9 mouse cellular contexts compared by ENCODE assay signal in genomic region chr1:82358871-82359647, GRCm38 (mm10). TPM values are rescaled to one million over a fixed set of nuclear protein-coding genes. Genes with fewer than 3 reads are reported as not detected.
DNase-seq lines count a peak whose midpoint lies in the region; ATAC-seq and TF ChIP-seq lines count a peak whose summit lies in the region.
"Had no signal": no experiment of that assay in that cellular context is flagged by ENCODE, and none has a peak within 500 bp of the region (broad histone marks: within the 10 kb centered on the region; RNA-seq: fewer than 3 reads in every experiment).

No protein-coding gene starts in this region.

- H3K36me3 ChIP-seq in hindbrain, embryonic 11.5 days (ENCODE audit: control insufficient read depth, insufficient read depth, low read length), result no peaks in the 10 kb centered on the region

- TF ChIP-seq CTCF in lung, adult 2 months (IDR thresholded peaks at IDR 0.05; ENCODE audit: insufficient read depth, low read length), result no peak

- ATAC-seq in hindbrain, embryonic 11.5 days (ENCODE audit: low FRiP score), result peak; percentile 38; the same call in 1 of the 2 replicates
- ATAC-seq in monocyte, adult 5-6 weeks (replicated peaks; ENCODE audit: insufficient number of reproducible peaks, low FRiP score, low TSS enrichment, poor library complexity, severe bottlenecking), result no peak

- H3K27ac ChIP-seq in hindbrain, embryonic 11.5 days (ENCODE audit: low read depth, low read length), result no peak overlapping the region
- H3K27ac ChIP-seq: macrophage had no signal

- H3K4me3 ChIP-seq in lung, adult 2 months (replicated peaks; ENCODE audit: extremely low read depth, low read depth, low read length), result peak overlapping the region; percentile 19
- no peak overlapping the region for H3K4me3 ChIP-seq in hindbrain, embryonic 11.5 days (ENCODE audit: low read depth, low read length)

- 46% methylated on average over 20 of the region's 20 CpGs for WGBS in lung, adult 2 months
- WGBS in hindbrain, embryonic 11.5 days, result 73% methylated on average over 20 of the region's 20 CpGs

- DNase-seq in lung, adult 2 months, result no peak
- DNase-seq in lung, postnatal 36 days, result no peak
- DNase-seq in fibroblast of lung, adult 2 months (ENCODE audit: low read depth), result peak; percentile 58
- no peak for DNase-seq in hindbrain, embryonic 11.5 days (ENCODE audit: low spot score)
- peak; percentile 5 to 26 for DNase-seq in left cerebral cortex, postnatal 25 days (ENCODE audit: low spot score in 2 of 2)
- peak; percentile 3 for DNase-seq in right cerebral cortex, postnatal 4 days
- DNase-seq in urinary bladder, postnatal 36 days (ENCODE audit: low spot score in 2 of 2), result no peak

- H3K9me3 ChIP-seq in hindbrain, embryonic 11.5 days (ENCODE audit: control insufficient read depth, low read length), result no peaks in the 10 kb centered on the region

- H3K9ac ChIP-seq in hindbrain, embryonic 11.5 days (ENCODE audit: low read depth, low read length), result no peak overlapping the region

- no peak overlapping the region for H3K4me2 ChIP-seq in hindbrain, embryonic 11.5 days (replicated peaks; ENCODE audit: low read depth, low read length)

- intact Hi-C loops in left cerebral cortex, postnatal 25 days (cut with DNase I), result no loop called here

- no peaks in the 10 kb centered on the region for H3K27me3 ChIP-seq in hindbrain, embryonic 11.5 days (ENCODE audit: control insufficient read depth, insufficient read depth, low read length)

- no peaks in the 10 kb centered on the region; the same call in 1 of the 2 replicates for H3K4me1 ChIP-seq in lung, adult 2 months (ENCODE audit: control insufficient read depth, insufficient read depth, low read length)
- peaks cover 2% of the 10 kb centered on the region; the same call in 1 of the 2 replicates for H3K4me1 ChIP-seq in hindbrain, embryonic 11.5 days (replicated peaks; ENCODE audit: control insufficient read depth, insufficient read depth, low read length)

- TF ChIP-seq POLR2A in lung, adult 2 months (IDR thresholded peaks at IDR 0.05; ENCODE audit: borderline replicate concordance, extremely low read depth, low read depth, low read length), result no peak

RNA-seq across cellular contexts. Expression of gene Rhbdd1, which starts 42.8 kb away (rescaled TPM):
- polyA plus RNA-seq in lung, adult 2 months (2012; rRNA removed), result 13.5 and 16.3 TPM in 2 replicates
- 7.1 and 7.3 TPM in 2 replicates for polyA plus RNA-seq in hindbrain, embryonic 11.5 days (2014; fragmentation: Nextera tagmentation; extraction: Ambion mirVana)
- total RNA-seq in left cerebral cortex, postnatal 25 days (2021), result 1 to 10 TPM; 6.3 to 7.1 TPM
- total RNA-seq in monocyte, adult 5-6 weeks (2017), result 20.5 to 28.8 TPM (median 20.9 TPM) in 3 replicates

Comparison
In these comparisons a context has a peak if more than half of its experiments do, and no peak if none do; other contexts are left out.
1. DNase-seq: peak in fibroblast of lung, adult 2 months (single experiment), left cerebral cortex, postnatal 25 days (2 of 2) and right cerebral cortex, postnatal 4 days (single experiment); none in lung, adult 2 months (single experiment), lung, postnatal 36 days (single experiment), hindbrain, embryonic 11.5 days (single experiment) and urinary bladder, postnatal 36 days (0 of 2).